In genomic region chr16:30039841-30040240, GRCm38 (mm10) we compare ENCODE assay signal across 21 mouse cellular contexts. TPM values are rescaled to one million over a fixed set of nuclear protein-coding genes. Genes with fewer than 3 reads are reported as not detected.
DNase-seq lines count a peak whose midpoint lies in the region; ATAC-seq and TF ChIP-seq lines count a peak whose summit lies in the region.
"Had no signal": no experiment of that assay in that cellular context is flagged by ENCODE, and none has a peak within 500 bp of the region (broad histone marks: within the 10 kb centered on the region; RNA-seq: fewer than 3 reads in every experiment).

No protein-coding gene starts in this region.

- 52% methylated on average over 2 of the region's 2 CpGs for WGBS in lung, embryonic 14.5 days
- 78% methylated on average over 2 of the region's 2 CpGs for WGBS in intestine, embryonic 16.5 days
- 61% methylated on average over 2 of the region's 2 CpGs for WGBS in lung, postnatal 0 days

- peak overlapping the region; percentile 67 for H3K27ac ChIP-seq in lung, embryonic 14.5 days (ENCODE audit: low read depth)
- H3K27ac ChIP-seq in intestine, embryonic 16.5 days (ENCODE audit: low read length) = no peak overlapping the region
- H3K27ac ChIP-seq in lung, postnatal 0 days (ENCODE audit: low read length) = peak overlapping the region; percentile 72
- H3K27ac ChIP-seq: embryonic facial prominence, embryonic 12.5 days; forebrain, embryonic 12.5 days; heart, adult 2 months; heart, embryonic 15.5 days; hindbrain, embryonic 10.5 days; hindbrain, embryonic 14.5 days had no signal

- peaks cover 13% of the 10 kb centered on the region; the same call in 1 of the 2 replicates for H3K4me1 ChIP-seq in lung, embryonic 14.5 days (ENCODE audit: insufficient read depth)
- peaks cover 27% of the 10 kb centered on the region for H3K4me1 ChIP-seq in intestine, embryonic 16.5 days (ENCODE audit: control insufficient read depth, insufficient read depth, low read length)
- H3K4me1 ChIP-seq in lung, postnatal 0 days (ENCODE audit: insufficient read depth, low read depth, low read length) = no peaks in the 10 kb centered on the region

- peak; percentile 48 for DNase-seq in lung, embryonic 14.5 days
- DNase-seq in lung, postnatal 14 days = no peak
- peak; percentile 90 for DNase-seq in lung, postnatal 0 days (ENCODE audit: low spot score)
- DNase-seq in lung, postnatal 4 days = peak; percentile 42 to 71
- no peak for DNase-seq in left cerebral cortex, postnatal 10 days (ENCODE audit: extremely low spot score in 1 of 2, low spot score in 2 of 2)
- DNase-seq in cerebellum, adult 9-11 months = no peak
- DNase-seq: adrenal gland, postnatal 10 days; cerebellum, adult 11-12 months; cerebellum, adult 9-10 months; embryo, embryonic 11 days; forebrain, postnatal 0 days; gastrocnemius, postnatal 14 days had no signal

- H3K4me2 ChIP-seq in lung, embryonic 14.5 days = no peak overlapping the region
- H3K4me2 ChIP-seq in intestine, embryonic 16.5 days (ENCODE audit: low read depth, low read length) = 0 out of 2 replicates have a peak overlapping the region, but pooled peaks have one; percentile 37
- H3K4me2 ChIP-seq in lung, postnatal 0 days (replicated peaks; ENCODE audit: low read depth, low read length) = no peak overlapping the region
- H3K4me2 ChIP-seq: embryonic facial prominence, embryonic 12.5 days; heart, embryonic 11.5 days; heart, embryonic 15.5 days; hindbrain, embryonic 14.5 days had no signal

- H3K9ac ChIP-seq in lung, embryonic 14.5 days = no peak overlapping the region
- no peak overlapping the region for H3K9ac ChIP-seq in intestine, embryonic 16.5 days (ENCODE audit: low read depth, low read length)
- no peak overlapping the region for H3K9ac ChIP-seq in lung, postnatal 0 days (replicated peaks; ENCODE audit: low read depth)
- H3K9ac ChIP-seq: embryonic facial prominence, embryonic 12.5 days; forebrain, postnatal 0 days; heart, embryonic 15.5 days; hindbrain, embryonic 14.5 days had no signal

- peak; percentile 89 for TF ChIP-seq EP300 in lung, postnatal 0 days (IDR thresholded peaks at IDR 0.05)

- intact Hi-C loops in left cerebral cortex, postnatal 10 days (cut with DNase I) = no loop called here

- peak; percentile 75 for ATAC-seq in lung, embryonic 14.5 days (ENCODE audit: insufficient read depth)
- no peak for ATAC-seq in intestine, embryonic 16.5 days
- ATAC-seq in lung, postnatal 0 days = peak; percentile 96

- TF ChIP-seq CTCF in lung, embryonic 14.5 days (IDR thresholded peaks at IDR 0.05; ENCODE audit: low read depth) = no peak
- no peak for TF ChIP-seq CTCF in lung, postnatal 0 days (IDR thresholded peaks at IDR 0.05)

- no peak overlapping the region for H3K4me3 ChIP-seq in lung, embryonic 14.5 days (ENCODE audit: low read depth, low read length)
- no peak overlapping the region for H3K4me3 ChIP-seq in intestine, embryonic 16.5 days (ENCODE audit: low read length)
- no peak overlapping the region for H3K4me3 ChIP-seq in lung, postnatal 0 days (ENCODE audit: low read depth, low read length)
- H3K4me3 ChIP-seq: embryonic facial prominence, embryonic 12.5 days; forebrain, embryonic 12.5 days; heart, adult 2 months; heart, embryonic 15.5 days; hindbrain, embryonic 10.5 days had no signal

- no peaks in the 10 kb centered on the region for H3K36me3 ChIP-seq in lung, embryonic 14.5 days (ENCODE audit: insufficient read depth)
- no peaks in the 10 kb centered on the region for H3K36me3 ChIP-seq in intestine, embryonic 16.5 days (ENCODE audit: control insufficient read depth, insufficient read depth, low read length)
- H3K36me3 ChIP-seq in lung, postnatal 0 days (ENCODE audit: insufficient read depth, low read length) = no peaks in the 10 kb centered on the region
- H3K36me3 ChIP-seq: embryonic facial prominence, embryonic 12.5 days; forebrain, embryonic 12.5 days; G1E; heart, embryonic 15.5 days; hindbrain, embryonic 10.5 days had no signal

- H3K27me3 ChIP-seq in lung, embryonic 14.5 days (ENCODE audit: insufficient read depth, low read length) = no peaks in the 10 kb centered on the region
- no peaks in the 10 kb centered on the region for H3K27me3 ChIP-seq in intestine, embryonic 16.5 days (replicated peaks; ENCODE audit: control insufficient read depth, insufficient read depth, low read length)
- H3K27me3 ChIP-seq in lung, postnatal 0 days (replicated peaks; ENCODE audit: insufficient read depth, low read length) = no peaks in the 10 kb centered on the region
- H3K27me3 ChIP-seq: embryonic facial prominence, embryonic 12.5 days had no signal

- H3K9me3 ChIP-seq in lung, embryonic 14.5 days (ENCODE audit: low read depth, low read length) = no peaks in the 10 kb centered on the region
- H3K9me3 ChIP-seq in intestine, embryonic 16.5 days (ENCODE audit: control insufficient read depth, low read length) = no peaks in the 10 kb centered on the region
- no peaks in the 10 kb centered on the region for H3K9me3 ChIP-seq in lung, postnatal 0 days (ENCODE audit: low read length)
- H3K9me3 ChIP-seq: embryonic facial prominence, embryonic 12.5 days; forebrain, embryonic 12.5 days; G1E; heart, embryonic 15.5 days; hindbrain, embryonic 10.5 days had no signal

RNA-seq across cellular contexts. Expression of gene Hes1, which starts 24.3 kb away (rescaled TPM):
- 52.9 and 54.0 TPM in 2 replicates for polyA plus RNA-seq in lung, embryonic 14.5 days (2014; fragmentation: Nextera tagmentation; extraction: Ambion mirVana)
- 25.9 and 36.1 TPM in 2 replicates for polyA plus RNA-seq in intestine, embryonic 16.5 days (2015; fragmentation: Nextera tagmentation; extraction: Ambion mirVana)
- polyA plus RNA-seq in lung, postnatal 0 days (2015; fragmentation: Nextera tagmentation; extraction: Ambion mirVana) = 89.1 and 93.9 TPM in 2 replicates
- total RNA-seq in left cerebral cortex, postnatal 10 days (2021) = 10 to 100 TPM; 16.5 to 18.3 TPM

Comparison
In these comparisons a context has a peak if more than half of its experiments do, and no peak if none do; other contexts are left out.
1. DNase-seq: peak in lung, embryonic 14.5 days (single experiment), lung, postnatal 0 days (single experiment) and lung, postnatal 4 days (2 of 2); none in lung, postnatal 14 days (single experiment), left cerebral cortex, postnatal 10 days (0 of 2) and cerebellum, adult 9-11 months (single experiment).